Mouse (Mus musculus) liver, embryonic 14.5 days (tissue): ENCODE measurements around the gene Med29. TPM values are rescaled to one million over a fixed set of nuclear protein-coding genes. Genes with fewer than 3 reads are reported as not detected.

Source experiments
- ATAC-seq: fragments of 200-750 bp; cut with Nextera tagmentation; 2 replicates; pipeline ENCODE4 v1.8.0; 2017; ENCODE audit warnings: moderate number of reproducible peaks, mild to moderate bottlenecking, moderate library complexity; ENCODE audit not compliant: insufficient read depth
- DNase-seq, 3 experiments: peaks; one replicate each; pipeline ENCODE4 v3.0.0-alpha.2; 2012 to 2013; ENCODE audit warnings: low read depth in 3 of 3, low spot score in 3 of 3
- H3K27ac ChIP-seq: fragments of 300-500 bp; sonication (generic); 2 replicates; pipeline ENCODE4 v1.5.1; 2014; ENCODE audit warnings: moderate library complexity, mild to moderate bottlenecking, control low read depth, inconsistent platforms
- H3K27me3 ChIP-seq: fragments of 300-500 bp; sonication (generic); 2 replicates; pipeline ENCODE4 v1.6.1; 2014; ENCODE audit warnings: mild to moderate bottlenecking, low read length, moderate library complexity; ENCODE audit not compliant: control insufficient read depth, insufficient read depth
- H3K36me3 ChIP-seq: fragments of 300-500 bp; sonication (generic); replicated peaks from 2 replicates; pipeline ENCODE4 v1.6.1; 2014; ENCODE audit warnings: low read depth; ENCODE audit not compliant: control insufficient read depth, insufficient read depth
- H3K4me1 ChIP-seq, 2 experiments: fragments of 200-500 bp in 1 of 2; fragments of 300-500 bp in 1 of 2; sonication (generic) in 1 of 2; replicated peaks; 2 replicates each; pipeline ENCODE4 v1.6.1; 2012 to 2014; ENCODE audit warnings: antibody characterized with exemption in 1 of 2, inconsistent platforms in 1 of 2, low read length in 1 of 2; ENCODE audit not compliant: control insufficient read depth in 2 of 2, insufficient read depth in 2 of 2
- H3K4me2 ChIP-seq: fragments of 300-500 bp; sonication (generic); 2 replicates; pipeline ENCODE4 v1.6.1; 2014; ENCODE audit warnings: low read depth, mild to moderate bottlenecking, control low read depth, moderate library complexity
- H3K4me3 ChIP-seq, 2 experiments: fragments of 200-500 bp in 1 of 2; fragments of 300-500 bp in 1 of 2; sonication (generic) in 1 of 2; 2 replicates each; pipeline ENCODE4 v1.5.1; 2012 to 2014; ENCODE audit warnings: low read depth in 2 of 2, low read length in 2 of 2, mild to moderate bottlenecking in 2 of 2, control low read depth in 1 of 2, inconsistent platforms in 1 of 2, moderate library complexity in 1 of 2; ENCODE audit not compliant: insufficient read depth in 1 of 2
- H3K9ac ChIP-seq: fragments of 300-500 bp; sonication (generic); replicated peaks from 2 replicates; pipeline ENCODE4 v1.6.1; 2014; ENCODE audit warnings: mild to moderate bottlenecking, control low read depth, moderate library complexity
- H3K9me3 ChIP-seq: fragments of 300-500 bp; sonication (generic); 2 replicates; pipeline ENCODE4 v1.6.1; 2016; ENCODE audit warnings: low read length, mixed read lengths; ENCODE audit not compliant: control insufficient read depth
- CTCF ChIP-seq: IDR thresholded peaks from 2 replicates; pipeline ENCODE4 v1.5.1; 2016; ENCODE audit warnings: antibody characterized with exemption, low read depth, control low read depth
- EP300 ChIP-seq: IDR thresholded peaks from 2 replicates; pipeline ENCODE4 v1.6.1; 2016; ENCODE audit warnings: antibody characterized with exemption, low read depth
- WGBS: fragments of 180-500 bp; shearing (Covaris S2); extraction: QIAGEN DNeasy Blood & Tissue Kit; methylation state at CpG from one replicate; pipeline ENCODE4 v1.1.7; 2014; ENCODE audit not compliant: insufficient replicate concordance; 5-methylcytosine and 5-hydroxymethylcytosine counted together
- polyA plus RNA-seq, 2 experiments: library from polyadenylated mRNA; depleted of rRNA in 1 of 2; stranded (reverse) in 1 of 2; unstranded in 1 of 2; fragments of >200 nt; fragmentation: Nextera tagmentation in 1 of 2; extraction: Ambion mirVana in 1 of 2; gene quantifications; 2 replicates each; pipeline versions ENCODE4 v1.2.1 to v1.2.3; 2012 to 2014

Med29 gene
- polyA plus RNA-seq, 2 experiments: 21.0 to 27.2 TPM

DNA sequence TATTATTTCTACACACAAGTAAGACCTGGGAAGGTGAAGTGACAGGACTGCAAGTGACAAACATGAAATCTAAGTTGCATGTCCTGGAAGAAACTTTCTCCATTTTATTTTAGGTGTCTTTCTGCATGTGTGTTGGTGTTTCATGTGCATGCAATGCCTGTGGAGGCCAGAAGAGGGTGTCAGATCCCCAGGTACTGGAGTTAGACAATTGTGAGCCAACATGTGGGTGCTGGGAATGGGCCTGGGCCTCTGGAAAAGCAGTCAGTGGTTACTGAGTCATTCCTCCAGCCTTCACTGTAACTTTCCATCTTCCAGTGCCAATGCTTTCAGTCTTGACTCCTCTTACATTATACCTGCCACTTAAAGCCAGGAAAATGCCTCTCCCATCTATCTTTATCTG lies 24.9 kb upstream of the Med29 start:
- ATAC-seq (no peak), DNase-seq (no peak)
- peaks cover 65% of the 10 kb centered on the region for H3K36me3 ChIP-seq
- no peak overlapping the region for H3K27ac ChIP-seq
- no peaks in the 10 kb centered on the region for H3K27me3 ChIP-seq
- no peaks in the 10 kb centered on the region for H3K4me1 ChIP-seq
- no peak overlapping the region for H3K9ac ChIP-seq
- H3K9me3 ChIP-seq: no peaks in the 10 kb centered on the region
- no peak overlapping the region for H3K4me3 ChIP-seq
- TF ChIP-seq EP300: no peak
- TF ChIP-seq CTCF: peak; percentile 54
- no peak overlapping the region for H3K4me2 ChIP-seq

DNA sequence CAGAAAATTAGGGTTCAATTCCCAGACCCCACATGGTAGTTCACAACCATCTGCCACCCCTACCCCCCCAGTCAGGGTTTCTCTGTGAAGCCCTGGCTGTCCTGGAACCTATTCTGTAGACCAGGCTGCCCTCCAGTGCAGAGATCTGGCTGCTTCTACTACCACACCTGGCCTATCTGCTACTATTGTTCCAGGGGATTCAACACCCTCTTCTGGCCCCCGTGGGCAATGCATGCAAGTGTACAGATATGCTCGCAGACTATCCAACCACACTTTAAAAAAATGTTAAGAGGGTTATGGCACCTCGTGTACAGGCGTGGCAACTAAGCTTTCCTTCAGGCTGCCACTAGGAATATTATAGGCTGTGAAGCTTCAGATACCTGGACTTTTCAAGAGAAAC lies 20.3 kb upstream of the Med29 start:
- Histone ChIP-seq H3K4me2 (no peak overlapping the region), H3K9me3 (no peaks in the 10 kb centered on the region), H3K9ac (no peak overlapping the region), H3K36me3 (peaks cover 34% of the 10 kb centered on the region), H3K4me3 (no peak overlapping the region), H3K27me3 (no peaks in the 10 kb centered on the region), H3K27ac (no peak overlapping the region), H3K4me1 (no peaks in the 10 kb centered on the region)
- ATAC-seq (no peak), DNase-seq (no peak)
- WGBS: 60% methylated on average over 4 of the region's 4 CpGs
- no peak for TF ChIP-seq EP300
- TF ChIP-seq CTCF: 0 out of 2 replicates have a peak, but pooled peaks have one; percentile 20

DNA sequence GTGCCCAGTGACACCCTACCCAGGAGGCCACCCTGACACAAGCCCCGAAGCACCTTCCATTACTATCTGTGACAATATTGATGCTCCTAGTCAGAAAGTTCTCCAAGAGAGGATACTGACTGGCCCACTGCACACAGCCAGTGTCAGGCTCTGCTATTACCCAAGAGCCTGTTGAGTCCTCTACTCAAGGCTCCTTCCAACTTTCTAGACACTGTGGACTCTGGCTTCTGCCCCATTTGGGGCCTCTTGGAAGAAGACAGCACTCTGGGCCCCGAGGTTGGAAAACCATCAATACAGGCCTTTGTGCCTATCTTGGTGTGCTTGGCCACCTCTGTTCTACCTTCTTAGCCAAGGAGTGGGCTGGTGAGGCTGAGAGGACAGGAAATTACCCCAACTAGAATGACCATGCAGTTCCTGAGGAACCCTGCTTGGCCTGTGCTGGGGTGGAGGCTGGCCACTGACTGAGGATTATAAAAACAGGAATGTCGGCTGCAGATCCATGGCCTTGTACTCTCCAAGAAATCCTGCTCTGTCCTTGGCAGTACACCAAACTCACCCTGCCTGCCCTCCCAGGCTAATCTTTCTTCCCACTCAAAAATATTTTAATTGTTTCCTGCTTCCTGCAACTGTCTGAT lies 18.4 kb upstream of the Med29 start:
- DNase-seq (no peak), ATAC-seq (no peak)
- WGBS: 85% methylated on average over 3 of the region's 3 CpGs
- no peak for TF ChIP-seq CTCF
- no peak for TF ChIP-seq EP300
- H3K4me3 ChIP-seq: no peak overlapping the region
- H3K27ac ChIP-seq: no peak overlapping the region
- H3K4me1 ChIP-seq: no peaks in the 10 kb centered on the region
- H3K36me3 ChIP-seq: peaks cover 41% of the 10 kb centered on the region
- H3K27me3 ChIP-seq: no peaks in the 10 kb centered on the region
- H3K4me2 ChIP-seq: no peak overlapping the region
- no peaks in the 10 kb centered on the region for H3K9me3 ChIP-seq
- H3K9ac ChIP-seq: no peak overlapping the region

DNA sequence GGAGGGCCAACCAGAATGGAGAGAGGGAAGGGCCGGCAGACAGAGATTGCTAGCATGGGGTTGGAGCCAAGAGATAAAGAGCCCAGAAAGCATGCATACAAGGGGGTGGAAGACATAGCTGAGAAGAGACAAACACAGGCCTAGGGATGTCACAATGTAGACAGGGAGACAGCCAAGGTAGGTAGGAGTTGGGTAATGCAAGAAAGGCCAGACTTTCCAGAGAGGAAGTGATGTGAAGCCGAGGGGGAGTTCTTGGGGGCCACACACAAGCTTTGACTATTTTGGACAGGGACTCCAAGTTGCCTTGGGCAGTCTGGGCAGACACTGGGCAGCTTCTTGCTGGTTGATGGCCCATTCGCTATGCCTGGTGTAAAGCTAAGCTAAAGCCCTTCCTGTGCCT lies 9.4 kb upstream of the Med29 start:
- no peak overlapping the region for H3K27ac ChIP-seq
- ATAC-seq (no peak), DNase-seq (no peak)
- 54% methylated on average over 3 of the region's 3 CpGs for WGBS
- H3K9ac ChIP-seq: no peak overlapping the region
- no peak overlapping the region for H3K4me2 ChIP-seq
- peaks cover 40% of the 10 kb centered on the region for H3K36me3 ChIP-seq
- TF ChIP-seq CTCF (no peak), EP300 (no peak)
- H3K4me3 ChIP-seq: no peak overlapping the region
- no peaks in the 10 kb centered on the region for H3K9me3 ChIP-seq
- no peaks in the 10 kb centered on the region; a peak in 1 of 4 replicates for H3K4me1 ChIP-seq
- no peaks in the 10 kb centered on the region for H3K27me3 ChIP-seq

DNA sequence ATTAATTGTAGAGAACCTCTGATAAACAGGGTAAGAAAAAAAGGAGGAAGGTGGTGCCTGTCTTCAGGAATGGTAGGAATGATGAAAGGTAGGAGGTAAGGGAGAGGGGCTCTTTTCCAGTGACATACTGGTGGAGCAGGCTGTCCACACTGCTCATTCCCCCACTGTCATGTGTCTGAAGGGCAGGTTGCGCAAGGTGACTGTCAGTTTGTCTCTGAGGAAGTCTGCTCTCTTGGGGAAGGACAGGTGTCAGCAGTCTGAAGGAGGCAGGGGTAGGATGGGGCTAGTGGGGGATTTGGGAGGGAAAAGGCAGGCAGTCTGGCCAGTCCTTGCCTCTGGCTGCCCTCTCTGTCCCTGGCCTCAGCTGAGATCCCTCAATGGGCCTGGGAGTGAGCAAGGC lies 8.5 kb upstream of the Med29 start:
- TF ChIP-seq EP300 (no peak), CTCF (no peak)
- Histone ChIP-seq H3K36me3 (peaks cover 39% of the 10 kb centered on the region), H3K9me3 (no peaks in the 10 kb centered on the region), H3K4me2 (no peak overlapping the region), H3K4me1 (no peaks in the 10 kb centered on the region; a peak in 1 of 4 replicates), H3K9ac (no peak overlapping the region), H3K27me3 (no peaks in the 10 kb centered on the region), H3K27ac (no peak overlapping the region), H3K4me3 (no peak overlapping the region)
- 79% methylated on average over 1 of the region's 1 CpGs for WGBS
- ATAC-seq (0 out of 2 replicates have a peak, but pooled peaks have one; percentile 14), DNase-seq (no peak)
